Mouse (Mus musculus) heart, embryonic 11.5 days (tissue): ENCODE measurements around the gene Eif4e1b. TPM values are rescaled to one million over a fixed set of nuclear protein-coding genes. Genes with fewer than 3 reads are reported as not detected.

Source experiments
- ATAC-seq: fragments of 200-750 bp; cut with Nextera tagmentation; replicated peaks from 2 replicates; pipeline ENCODE4 v1.8.0; 2017; ENCODE audit warnings: moderate library complexity; ENCODE audit not compliant: insufficient number of reproducible peaks, low FRiP score, low TSS enrichment
- H3K27ac ChIP-seq: fragments of 300-500 bp; sonication (generic); 2 replicates; pipeline ENCODE4 v1.5.1; 2014; ENCODE audit warnings: mild to moderate bottlenecking, low read depth, low read length
- H3K27me3 ChIP-seq: fragments of 300-500 bp; sonication (generic); 2 replicates; pipeline ENCODE4 v1.6.1; 2014; ENCODE audit warnings: mild to moderate bottlenecking, low read length, mixed read lengths; ENCODE audit not compliant: control insufficient read depth, insufficient read depth
- H3K36me3 ChIP-seq: fragments of 300-500 bp; sonication (generic); 2 replicates; pipeline ENCODE4 v1.6.1; 2014; ENCODE audit warnings: mild to moderate bottlenecking, low read length, moderate library complexity, mixed read lengths; ENCODE audit not compliant: control insufficient read depth, insufficient read depth
- H3K4me1 ChIP-seq: fragments of 300-500 bp; sonication (generic); 2 replicates; pipeline ENCODE4 v1.6.1; 2014; ENCODE audit warnings: low read length; ENCODE audit not compliant: control insufficient read depth, insufficient read depth
- H3K4me2 ChIP-seq: fragments of 300-500 bp; sonication (generic); 2 replicates; pipeline ENCODE4 v1.6.1; 2014; ENCODE audit warnings: mild to moderate bottlenecking, moderate library complexity
- H3K4me3 ChIP-seq: fragments of 300-500 bp; sonication (generic); 2 replicates; pipeline ENCODE4 v1.5.1; 2014; ENCODE audit warnings: low read depth, low read length
- H3K9ac ChIP-seq: fragments of 300-500 bp; sonication (generic); 2 replicates; pipeline ENCODE4 v1.6.1; 2014; ENCODE audit warnings: mild to moderate bottlenecking, low read depth, low read length, moderate library complexity
- H3K9me3 ChIP-seq: fragments of 300-500 bp; sonication (generic); replicated peaks from 2 replicates; pipeline ENCODE4 v1.6.1; 2016; ENCODE audit warnings: low read length; ENCODE audit not compliant: control insufficient read depth
- WGBS: fragments of 180-500 bp; shearing (Covaris S2); extraction: QIAGEN DNeasy Blood & Tissue Kit; methylation state at CpG from one replicate; pipeline ENCODE4 v1.1.7; 2014; ENCODE audit not compliant: insufficient replicate concordance; 5-methylcytosine and 5-hydroxymethylcytosine counted together
- polyA plus RNA-seq: library from polyadenylated mRNA; unstranded; fragments of >200 nt; fragmentation: Nextera tagmentation; extraction: Ambion mirVana; gene quantifications from 2 replicates; pipeline ENCODE4 v1.2.1, GENCODE M21; 2014

Gene Eif4e1b
- not detected in 2 replicates for polyA plus RNA-seq

DNA sequence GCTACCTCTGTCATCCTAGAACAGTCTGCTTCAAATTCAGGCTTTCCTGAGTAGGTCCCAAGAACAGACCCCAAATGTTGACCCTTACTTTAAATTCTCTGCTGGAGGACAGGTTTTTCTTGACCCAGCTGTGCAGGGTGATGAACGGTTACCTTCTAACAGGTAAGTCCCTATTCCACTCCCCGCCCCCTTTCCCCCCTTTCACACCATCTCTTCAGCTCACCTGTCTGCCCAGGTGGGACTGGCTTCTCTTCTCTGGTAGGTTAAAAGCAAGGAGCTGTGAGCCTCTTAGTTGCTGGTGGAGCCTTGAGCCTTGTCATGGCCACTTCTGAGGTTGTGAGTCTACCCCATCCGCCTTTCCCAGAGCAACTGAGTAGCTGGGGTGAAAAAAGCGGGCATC is at the start of gene Eif4e1b:
Eif4e1b (plus strand) TSS at position 301 of the 400 bp plus-strand sequence.
- Histone ChIP-seq H3K27me3 (no peaks in the 10 kb centered on the region; the same call in 1 of the 2 replicates), H3K36me3 (no peaks in the 10 kb centered on the region), H3K4me2 (no peak within 1 kb of the TSS), H3K9me3 (no peaks in the 10 kb centered on the region; the same call in 1 of the 2 replicates), H3K4me1 (no peaks in the 10 kb centered on the region), H3K4me3 (no peak within 1 kb of the TSS), H3K27ac (no peak within 1 kb of the TSS), H3K9ac (no peak within 1 kb of the TSS)
- no peak for ATAC-seq
- WGBS, result 79% methylated on average over 4 of the region's 4 CpGs

GRCm38 (mm10) chr13:54736931-54737330 is 46.9 kb upstream of the Eif4e1b start:
- WGBS, result 18% methylated on average over 3 of the region's 3 CpGs
- Histone ChIP-seq H3K27ac (no peak overlapping the region), H3K4me2 (peak overlapping the region; percentile 74), H3K4me1 (peaks cover 5% of the 10 kb centered on the region; the same call in 1 of the 2 replicates), H3K9me3 (no peaks in the 10 kb centered on the region), H3K27me3 (peaks cover 62% of the 10 kb centered on the region), H3K36me3 (no peaks in the 10 kb centered on the region), H3K9ac (no peak overlapping the region), H3K4me3 (peak overlapping the region; percentile 43)
- ATAC-seq, result no peak

- 0 out of 2 replicates have a peak, but pooled peaks have one; percentile 25 for ATAC-seq
- Histone ChIP-seq H3K9me3 (no peaks in the 10 kb centered on the region), H3K4me2 (peak overlapping the region; percentile 74), H3K9ac (peak overlapping the region; percentile 43; the same call in 1 of the 2 replicates), H3K27ac (no peak overlapping the region), H3K4me1 (peaks cover 5% of the 10 kb centered on the region; the same call in 1 of the 2 replicates), H3K4me3 (peak overlapping the region; percentile 43), H3K36me3 (no peaks in the 10 kb centered on the region), H3K27me3 (peaks cover 60% of the 10 kb centered on the region)
- WGBS, result 1% methylated on average over 62 of the region's 87 CpGs
Measured at GRCm38 (mm10) chr13:54737488-54738212, 46.1 kb upstream of the Eif4e1b start.

- Histone ChIP-seq H3K9me3 (no peaks in the 10 kb centered on the region), H3K27me3 (peaks cover 62% of the 10 kb centered on the region), H3K27ac (no peak overlapping the region), H3K4me2 (peak overlapping the region; percentile 74), H3K4me3 (peak overlapping the region; percentile 43), H3K36me3 (no peaks in the 10 kb centered on the region), H3K4me1 (peaks cover 5% of the 10 kb centered on the region; the same call in 1 of the 2 replicates), H3K9ac (peak overlapping the region; percentile 43; the same call in 1 of the 2 replicates)
- ATAC-seq, result no peak
- 2% methylated on average over 34 of the region's 34 CpGs for WGBS
Measured at GRCm38 (mm10) chr13:54738213-54738601, 45.6 kb upstream of the Eif4e1b start.

DNA sequence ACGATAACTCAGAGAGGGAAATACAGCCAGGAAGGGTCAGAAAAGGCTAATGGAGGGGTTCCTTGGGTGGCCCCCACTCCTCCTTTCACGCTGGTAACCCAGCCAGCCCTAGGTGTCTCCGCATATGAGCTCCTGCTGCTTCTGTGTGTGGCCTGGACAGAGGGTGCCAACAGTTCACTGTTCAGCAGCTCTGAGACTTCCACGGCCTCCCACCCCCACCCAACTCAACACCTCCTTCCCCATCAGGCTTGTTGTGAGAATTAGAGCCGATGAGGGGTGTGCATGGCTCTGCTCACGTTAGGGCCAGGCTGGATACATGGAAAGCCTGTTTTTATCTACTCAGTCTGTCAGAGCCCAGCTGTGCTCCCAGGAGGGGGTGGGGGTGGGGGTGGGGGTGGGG is 37.7 kb upstream of the Eif4e1b start:
- H3K4me3 ChIP-seq, result no peak overlapping the region
- H3K4me2 ChIP-seq, result no peak overlapping the region
- H3K4me1 ChIP-seq, result peaks cover 6% of the 10 kb centered on the region; the same call in 1 of the 2 replicates
- H3K27ac ChIP-seq, result no peak overlapping the region
- no peak overlapping the region for H3K9ac ChIP-seq
- H3K27me3 ChIP-seq, result peaks cover 49% of the 10 kb centered on the region
- no peak for ATAC-seq
- WGBS, result 25% methylated on average over 6 of the region's 6 CpGs
- no peaks in the 10 kb centered on the region for H3K36me3 ChIP-seq
- H3K9me3 ChIP-seq, result no peaks in the 10 kb centered on the region

DNA sequence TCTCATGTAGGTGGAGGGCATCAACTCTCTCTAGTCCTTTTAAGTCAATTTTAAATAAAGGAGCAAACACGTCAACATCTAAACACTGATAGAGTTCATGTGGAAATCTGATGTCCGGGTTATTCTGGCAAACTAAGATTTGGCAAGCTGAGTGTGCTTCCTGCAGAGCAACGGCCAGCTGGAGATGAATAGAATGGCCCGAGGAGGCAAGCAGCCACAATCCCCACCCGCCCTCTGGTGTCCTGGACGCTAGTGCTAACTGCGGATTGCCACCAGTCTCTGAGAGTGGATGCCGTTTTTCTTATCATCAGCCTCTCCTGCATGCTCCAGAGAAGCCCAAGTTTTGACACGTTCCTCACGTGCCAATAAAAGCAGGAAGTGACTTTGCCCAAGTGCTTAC is 36.9 kb upstream of the Eif4e1b start:
- H3K27ac ChIP-seq, result no peak overlapping the region
- WGBS, result 33% methylated on average over 10 of the region's 10 CpGs
- no peak for ATAC-seq
- H3K36me3 ChIP-seq, result no peaks in the 10 kb centered on the region
- no peak overlapping the region for H3K4me3 ChIP-seq
- no peak overlapping the region for H3K9ac ChIP-seq
- no peaks in the 10 kb centered on the region for H3K9me3 ChIP-seq
- no peak overlapping the region for H3K4me2 ChIP-seq
- peaks cover 6% of the 10 kb centered on the region; the same call in 1 of the 2 replicates for H3K4me1 ChIP-seq
- H3K27me3 ChIP-seq, result peaks cover 51% of the 10 kb centered on the region

GRCm38 (mm10) chr13:54748190-54748589 is 35.6 kb upstream of the Eif4e1b start:
- Histone ChIP-seq H3K9ac (no peak overlapping the region), H3K4me2 (no peak overlapping the region), H3K36me3 (no peaks in the 10 kb centered on the region), H3K27me3 (peaks cover 55% of the 10 kb centered on the region), H3K4me1 (peaks cover 6% of the 10 kb centered on the region; the same call in 1 of the 2 replicates), H3K27ac (no peak overlapping the region), H3K9me3 (no peaks in the 10 kb centered on the region), H3K4me3 (no peak overlapping the region)
- no peak for ATAC-seq
- WGBS, result 77% methylated on average over 8 of the region's 8 CpGs

GRCm38 (mm10) chr13:54748721-54749060 is 35.1 kb upstream of the Eif4e1b start:
- Histone ChIP-seq H3K36me3 (no peaks in the 10 kb centered on the region), H3K4me1 (peaks cover 6% of the 10 kb centered on the region; the same call in 1 of the 2 replicates), H3K4me3 (no peak overlapping the region; the same call in 1 of the 2 replicates), H3K9ac (no peak overlapping the region), H3K9me3 (no peaks in the 10 kb centered on the region), H3K27ac (no peak overlapping the region), H3K27me3 (peaks cover 55% of the 10 kb centered on the region), H3K4me2 (no peak overlapping the region)
- 51% methylated on average over 10 of the region's 10 CpGs for WGBS
- ATAC-seq, result no peak
